Mouse (Mus musculus) urinary bladder, adult 18-20 months (tissue): ENCODE measurements around the gene Cblb.

Experiments
- DNase-seq, 2 experiments: peaks; one replicate each; pipeline ENCODE4 v3.0.0; 2022; ENCODE audit warnings: low spot score in 2 of 2, mixed read lengths in 2 of 2

Gene Cblb

GRCm38 (mm10) chr16:52031091-52031689, at the start of gene Cblb:
TSS of gene Cblb (plus strand) at chr16:52031225.
- peak; percentile 98 for DNase-seq

- no peak for DNase-seq
These were observed 45.6 kb upstream of the Cblb start for GRCm38 (mm10) chr16:51985436-51985835.

GRCm38 (mm10) chr16:51986207-51986606, 44.8 kb upstream of the Cblb start:
- DNase-seq, result no peak

- DNase-seq, result no peak
These were observed 43.9 kb upstream of the Cblb start for GRCm38 (mm10) chr16:51987085-51987620.

GRCm38 (mm10) chr16:51988027-51988426, 43.0 kb upstream of the Cblb start:
- no peak for DNase-seq

GRCm38 (mm10) chr16:51989259-51989658, 41.8 kb upstream of the Cblb start:
- no peak for DNase-seq

GRCm38 (mm10) chr16:52000043-52000442, 31.0 kb upstream of the Cblb start:
- DNase-seq, result no peak

- no peak for DNase-seq
These were observed 30.2 kb upstream of the Cblb start for GRCm38 (mm10) chr16:52000801-52001200.

- no peak for DNase-seq
These were observed 24.0 kb upstream of the Cblb start for GRCm38 (mm10) chr16:52007006-52007405.

- DNase-seq, result no peak
These were observed 22.6 kb upstream of the Cblb start for GRCm38 (mm10) chr16:52008471-52008870.

GRCm38 (mm10) chr16:52009421-52009820, 21.6 kb upstream of the Cblb start:
- no peak for DNase-seq

- DNase-seq, result no peak
These were observed 18.0 kb upstream of the Cblb start for GRCm38 (mm10) chr16:52012984-52013383.

GRCm38 (mm10) chr16:52013812-52014211, 17.2 kb upstream of the Cblb start:
- DNase-seq, result no peak

- no peak for DNase-seq
These were observed 7.6 kb upstream of the Cblb start for GRCm38 (mm10) chr16:52023417-52023816.

GRCm38 (mm10) chr16:52027326-52027725, 3.7 kb upstream of the Cblb start:
- no peak for DNase-seq

GRCm38 (mm10) chr16:52029001-52029400, 2.0 kb upstream of the Cblb start:
- no peak for DNase-seq

GRCm38 (mm10) chr16:52031712-52032251, 757 bp downstream of the Cblb start:
- peak; percentile 85 for DNase-seq

- DNase-seq, result no peak
These were observed 1.6 kb downstream of the Cblb start for GRCm38 (mm10) chr16:52032376-52033330.

GRCm38 (mm10) chr16:52033381-52034315, 2.6 kb downstream of the Cblb start:
- DNase-seq, result no peak

GRCm38 (mm10) chr16:52034356-52034755, 3.3 kb downstream of the Cblb start:
- DNase-seq, result no peak

GRCm38 (mm10) chr16:52036295-52036694, 5.3 kb downstream of the Cblb start:
- no peak for DNase-seq
